Mouse (Mus musculus): ENCODE data around the gene Dcp1a. TPM values are rescaled to one million over a fixed set of nuclear protein-coding genes. Genes with fewer than 3 reads are reported as not detected.

Dcp1a gene
- polyA plus RNA-seq, 1 experiment from 2014 or later = 31.8 TPM

GRCm38 (mm10) chr14:30474416-30474815, 4.9 kb upstream of the Dcp1a start:
- H3K4me1 ChIP-seq = 0 out of 2 replicates have a peak, but pooled peaks cover 3% of the 10 kb centered on the region
- no peaks in the 10 kb centered on the region for H3K36me3 ChIP-seq
- H3K9me3 ChIP-seq (replicated peaks) = no peaks in the 10 kb centered on the region
- 86% methylated on average over 6 of the region's 6 CpGs for WGBS
- no peak overlapping the region for H3K4me3 ChIP-seq
- DNase-seq (ENCODE audit: low spot score) = no peak
- H3K27ac ChIP-seq (replicated peaks) = no peak overlapping the region
- no peaks in the 10 kb centered on the region for H3K27me3 ChIP-seq (ENCODE audit: low read depth, poor library complexity, severe bottlenecking)

DNA sequence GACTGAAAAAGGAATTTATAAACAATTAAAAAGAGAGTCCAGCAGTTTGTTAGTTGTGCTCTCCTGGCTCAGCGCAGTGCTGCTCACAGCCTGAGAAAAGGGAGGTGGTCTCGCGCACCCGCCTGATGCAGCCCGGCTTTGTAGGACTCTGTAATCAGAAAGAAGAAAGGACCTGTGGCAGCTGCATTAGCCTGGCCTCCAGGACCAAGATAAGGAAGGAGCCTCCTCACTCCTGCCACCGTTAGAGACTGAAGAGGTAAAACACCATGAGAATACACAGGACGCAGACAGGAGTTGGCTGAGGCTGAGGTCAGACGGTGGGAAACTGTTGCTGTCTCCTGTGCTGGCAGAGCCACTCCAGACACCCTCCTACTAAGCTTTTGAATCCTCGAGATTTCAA, 12.0 kb downstream of the Dcp1a start, which contains the start of gene Cacna1d:
Cacna1d (minus strand) TSS at position 114 of the 400 bp plus-strand sequence.
- H3K4me1 ChIP-seq = no peaks in the 10 kb centered on the region
- no peak within 1 kb of the TSS for H3K4me3 ChIP-seq
- H3K27ac ChIP-seq (replicated peaks) = no peak within 1 kb of the TSS
- no peak for DNase-seq (ENCODE audit: low spot score)
- H3K27me3 ChIP-seq (ENCODE audit: low read depth, poor library complexity, severe bottlenecking) = no peaks in the 10 kb centered on the region
- no peaks in the 10 kb centered on the region for H3K9me3 ChIP-seq (replicated peaks)
- peaks cover 95% of the 10 kb centered on the region for H3K36me3 ChIP-seq
- 87% methylated on average over 9 of the region's 9 CpGs for WGBS

- H3K36me3 ChIP-seq = peaks cover 95% of the 10 kb centered on the region
- H3K27ac ChIP-seq (replicated peaks) = no peak overlapping the region
- H3K4me1 ChIP-seq = no peaks in the 10 kb centered on the region
- no peaks in the 10 kb centered on the region for H3K27me3 ChIP-seq (ENCODE audit: low read depth, poor library complexity, severe bottlenecking)
- H3K4me3 ChIP-seq = no peak overlapping the region
- no peaks in the 10 kb centered on the region for H3K9me3 ChIP-seq (replicated peaks)
- DNase-seq (ENCODE audit: low spot score) = no peak
- WGBS = 89% methylated on average over 1 of the region's 1 CpGs
Measured at GRCm38 (mm10) chr14:30493276-30493675, 13.9 kb downstream of the Dcp1a start.

DNA sequence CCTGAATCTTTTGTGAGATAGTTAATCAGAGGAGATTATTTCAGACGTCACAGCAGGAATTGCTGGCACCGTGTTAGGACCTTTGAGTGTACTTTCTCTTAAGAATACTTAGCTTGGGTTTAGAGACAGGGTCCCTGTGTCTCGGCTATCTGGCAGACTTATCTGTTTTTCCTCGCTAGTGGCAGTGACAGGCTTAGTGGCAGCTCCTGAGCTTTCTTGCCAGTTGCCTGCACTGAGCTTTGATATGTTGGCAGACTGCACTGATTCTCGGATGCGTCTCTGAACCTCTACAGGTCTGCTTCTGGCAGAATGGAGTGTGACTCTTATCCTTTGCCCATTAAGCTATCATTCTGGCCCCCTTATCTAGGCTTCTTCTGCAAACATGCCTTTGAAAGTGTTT, 15.7 kb downstream of the Dcp1a start:
- H3K27me3 ChIP-seq (ENCODE audit: low read depth, poor library complexity, severe bottlenecking) = no peaks in the 10 kb centered on the region
- DNase-seq (ENCODE audit: low spot score) = no peak
- 85% methylated on average over 6 of the region's 6 CpGs for WGBS
- peaks cover 96% of the 10 kb centered on the region for H3K36me3 ChIP-seq
- H3K4me3 ChIP-seq = no peak overlapping the region
- no peaks in the 10 kb centered on the region for H3K9me3 ChIP-seq (replicated peaks)
- no peak overlapping the region for H3K27ac ChIP-seq (replicated peaks)
- no peaks in the 10 kb centered on the region for H3K4me1 ChIP-seq

- H3K4me3 ChIP-seq = no peak overlapping the region
- 87% methylated on average over 2 of the region's 2 CpGs for WGBS
- no peaks in the 10 kb centered on the region for H3K9me3 ChIP-seq (replicated peaks)
- H3K27ac ChIP-seq (replicated peaks) = no peak overlapping the region
- H3K36me3 ChIP-seq = peaks cover 94% of the 10 kb centered on the region
- H3K4me1 ChIP-seq = no peaks in the 10 kb centered on the region
- DNase-seq (ENCODE audit: low spot score) = no peak
- no peaks in the 10 kb centered on the region for H3K27me3 ChIP-seq (ENCODE audit: low read depth, poor library complexity, severe bottlenecking)
Measured at GRCm38 (mm10) chr14:30498202-30498601, 18.9 kb downstream of the Dcp1a start.

DNA sequence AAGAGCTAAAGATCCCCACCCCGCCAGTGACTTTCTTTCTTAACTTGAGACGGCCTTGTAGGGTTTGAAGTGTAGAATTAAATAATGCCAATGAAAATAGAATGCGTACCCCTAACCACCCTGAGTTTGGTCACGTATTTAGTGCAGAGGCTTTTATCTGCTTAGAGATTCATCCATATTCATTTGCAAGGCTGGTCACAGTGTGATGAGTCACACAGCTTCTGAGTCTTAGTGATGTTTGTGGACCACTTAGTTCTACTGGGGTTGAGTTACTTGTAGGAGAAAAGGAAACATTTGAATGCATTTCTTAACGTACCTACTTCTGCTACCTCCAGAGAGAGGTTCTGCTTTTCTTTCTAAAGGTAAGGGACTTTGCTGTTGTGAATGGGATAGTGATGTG, 25.7 kb downstream of the Dcp1a start:
- no peak for DNase-seq (ENCODE audit: low spot score)
- WGBS = 86% methylated on average over 5 of the region's 5 CpGs
- H3K36me3 ChIP-seq = peaks cover 96% of the 10 kb centered on the region

GRCm38 (mm10) chr14:30510214-30510763, 31.0 kb downstream of the Dcp1a start:
- H3K36me3 ChIP-seq = peaks cover 93% of the 10 kb centered on the region
- 93% methylated on average over 6 of the region's 6 CpGs for WGBS
- DNase-seq (ENCODE audit: low spot score) = no peak

More for the DNA sequence above, 25.7 kb downstream of the Dcp1a start:
- Histone ChIP-seq H3K4me3 (no peak overlapping the region), H3K9me3 (replicated peaks) (no peaks in the 10 kb centered on the region), H3K27ac (replicated peaks) (no peak overlapping the region), H3K4me1 (no peaks in the 10 kb centered on the region), H3K27me3 (ENCODE audit: low read depth, poor library complexity, severe bottlenecking) (no peaks in the 10 kb centered on the region)

GRCm38 (mm10) chr14:30512896-30513295, 33.6 kb downstream of the Dcp1a start:
- Histone ChIP-seq H3K4me1 (no peaks in the 10 kb centered on the region), H3K4me3 (no peak overlapping the region), H3K36me3 (peaks cover 89% of the 10 kb centered on the region), H3K27ac (replicated peaks) (no peak overlapping the region), H3K9me3 (replicated peaks) (no peaks in the 10 kb centered on the region), H3K27me3 (ENCODE audit: low read depth, poor library complexity, severe bottlenecking) (no peaks in the 10 kb centered on the region)
- 94% methylated on average over 5 of the region's 5 CpGs for WGBS
- no peak for DNase-seq (ENCODE audit: low spot score)

More at GRCm38 (mm10) chr14:30510214-30510763, 31.0 kb downstream of the Dcp1a start:
- H3K9me3 ChIP-seq (replicated peaks) = no peaks in the 10 kb centered on the region
- no peaks in the 10 kb centered on the region for H3K27me3 ChIP-seq (ENCODE audit: low read depth, poor library complexity, severe bottlenecking)
- H3K4me1 ChIP-seq = no peaks in the 10 kb centered on the region
- H3K27ac ChIP-seq (replicated peaks) = no peak overlapping the region
- H3K4me3 ChIP-seq = no peak overlapping the region

- H3K9me3 ChIP-seq (replicated peaks) = no peaks in the 10 kb centered on the region
- H3K27ac ChIP-seq (replicated peaks) = no peak overlapping the region
- DNase-seq (ENCODE audit: low spot score) = no peak
- H3K4me3 ChIP-seq = no peak overlapping the region
- no peaks in the 10 kb centered on the region for H3K27me3 ChIP-seq (ENCODE audit: low read depth, poor library complexity, severe bottlenecking)
- H3K36me3 ChIP-seq = peaks cover 94% of the 10 kb centered on the region
- WGBS = 91% methylated on average over 13 of the region's 13 CpGs
- H3K4me1 ChIP-seq = no peaks in the 10 kb centered on the region
Measured at GRCm38 (mm10) chr14:30515931-30516723, 36.8 kb downstream of the Dcp1a start.

- Histone ChIP-seq H3K4me1 (no peaks in the 10 kb centered on the region), H3K36me3 (peaks cover 95% of the 10 kb centered on the region), H3K4me3 (no peak overlapping the region), H3K27me3 (ENCODE audit: low read depth, poor library complexity, severe bottlenecking) (no peaks in the 10 kb centered on the region), H3K27ac (replicated peaks) (no peak overlapping the region), H3K9me3 (replicated peaks) (no peaks in the 10 kb centered on the region)
- DNase-seq (ENCODE audit: low spot score) = no peak
- 91% methylated on average over 5 of the region's 5 CpGs for WGBS
Measured at GRCm38 (mm10) chr14:30519323-30519722, 40.0 kb downstream of the Dcp1a start.

GRCm38 (mm10) chr14:30523356-30523755, 44.0 kb downstream of the Dcp1a start:
- Histone ChIP-seq H3K4me3 (no peak overlapping the region), H3K27me3 (ENCODE audit: low read depth, poor library complexity, severe bottlenecking) (no peaks in the 10 kb centered on the region), H3K27ac (replicated peaks) (no peak overlapping the region), H3K9me3 (replicated peaks) (no peaks in the 10 kb centered on the region), H3K36me3 (peaks cover 98% of the 10 kb centered on the region), H3K4me1 (no peaks in the 10 kb centered on the region)
- DNase-seq (ENCODE audit: low spot score) = no peak
- WGBS = 85% methylated on average over 6 of the region's 6 CpGs

DNA sequence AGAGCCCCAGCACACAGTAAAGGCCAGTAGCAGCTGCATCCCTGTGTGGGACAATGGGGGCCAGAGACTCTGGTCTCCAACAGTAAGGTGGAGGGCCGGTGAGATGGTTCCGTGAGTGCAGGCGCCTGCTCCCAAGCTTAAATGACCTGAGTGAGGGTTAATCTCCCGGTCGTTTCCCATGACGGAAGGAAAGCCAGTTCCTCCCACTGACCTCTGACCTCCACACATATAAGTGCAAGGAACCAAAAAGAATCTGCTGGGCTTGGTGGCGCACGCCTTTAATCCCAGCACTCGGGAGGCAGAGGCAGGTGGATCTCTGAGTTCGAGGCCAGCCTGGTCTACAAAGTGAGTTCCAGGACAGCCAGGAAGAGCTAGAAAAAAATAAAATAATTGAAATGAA, 49.1 kb downstream of the Dcp1a start:
- H3K27me3 ChIP-seq (ENCODE audit: low read depth, poor library complexity, severe bottlenecking) = no peaks in the 10 kb centered on the region
- DNase-seq (ENCODE audit: low spot score) = no peak
- H3K4me1 ChIP-seq = no peaks in the 10 kb centered on the region
- no peak overlapping the region for H3K27ac ChIP-seq (replicated peaks)
- H3K36me3 ChIP-seq = peaks cover 59% of the 10 kb centered on the region
- H3K9me3 ChIP-seq (replicated peaks) = no peaks in the 10 kb centered on the region
- H3K4me3 ChIP-seq = no peak overlapping the region
- 86% methylated on average over 10 of the region's 10 CpGs for WGBS

DNA sequence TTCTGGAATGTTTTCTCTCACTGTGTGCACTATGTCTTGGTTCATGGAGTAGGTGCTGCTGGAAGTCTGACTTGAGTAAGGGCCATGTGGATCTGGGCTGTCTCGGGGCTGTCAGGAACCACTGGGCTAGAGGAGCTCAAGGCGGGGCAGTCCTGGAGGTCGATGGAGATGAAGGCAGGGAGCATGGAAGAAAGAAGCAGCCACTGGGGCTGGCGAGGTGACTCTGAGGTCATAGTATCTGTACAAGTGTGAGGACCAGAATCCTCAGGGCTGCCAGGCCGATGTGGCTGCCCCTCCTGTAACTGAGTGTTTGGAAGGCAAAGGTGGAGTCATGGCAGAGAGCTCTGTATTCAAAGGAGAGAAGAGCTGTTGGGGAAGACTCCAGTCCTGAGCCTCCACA, 49.6 kb downstream of the Dcp1a start:
- Histone ChIP-seq H3K4me1 (no peaks in the 10 kb centered on the region), H3K27me3 (ENCODE audit: low read depth, poor library complexity, severe bottlenecking) (no peaks in the 10 kb centered on the region), H3K36me3 (peaks cover 53% of the 10 kb centered on the region), H3K4me3 (no peak overlapping the region), H3K27ac (replicated peaks) (no peak overlapping the region), H3K9me3 (replicated peaks) (no peaks in the 10 kb centered on the region)
- DNase-seq (ENCODE audit: low spot score) = no peak
- 88% methylated on average over 5 of the region's 5 CpGs for WGBS
